Comparison of ENCODE assay signal across 10 mouse cellular contexts in genomic region chr7:76650984-76651383, GRCm38 (mm10).
"Had no signal": no experiment of that assay in that cellular context is flagged by ENCODE, and none has a peak within 500 bp of the region (broad histone marks: within the 10 kb centered on the region; RNA-seq: fewer than 3 reads in every experiment).

No protein-coding gene starts in this region.

- H3K4me3 ChIP-seq: hindbrain, embryonic 15.5 days; kidney, embryonic 15.5 days; limb, embryonic 10.5 days; liver, embryonic 12.5 days; midbrain, embryonic 13.5 days had no signal

- H3K9ac ChIP-seq: hindbrain, embryonic 15.5 days; kidney, embryonic 15.5 days; liver, embryonic 12.5 days; midbrain, embryonic 13.5 days had no signal

- H3K9me3 ChIP-seq: hindbrain, embryonic 15.5 days; kidney, embryonic 15.5 days; limb, embryonic 10.5 days; liver, embryonic 12.5 days; midbrain, embryonic 13.5 days had no signal

- DNase-seq: kidney, adult 18-20 months; kidney, postnatal 14 days; right cerebral cortex, postnatal 25 days; thymus, adult 2 months; thymus, postnatal 25 days had no signal

- H3K36me3 ChIP-seq: hindbrain, embryonic 15.5 days; kidney, embryonic 15.5 days; limb, embryonic 10.5 days; liver, embryonic 12.5 days; midbrain, embryonic 13.5 days had no signal

- H3K4me1 ChIP-seq: hindbrain, embryonic 15.5 days; kidney, embryonic 15.5 days; limb, embryonic 10.5 days; liver, embryonic 12.5 days; midbrain, embryonic 13.5 days had no signal

- ATAC-seq: liver, embryonic 12.5 days; midbrain, embryonic 13.5 days had no signal

- H3K27me3 ChIP-seq: hindbrain, embryonic 15.5 days; kidney, embryonic 15.5 days; liver, embryonic 12.5 days; midbrain, embryonic 13.5 days had no signal

- H3K27ac ChIP-seq: hindbrain, embryonic 15.5 days; kidney, embryonic 15.5 days; limb, embryonic 10.5 days; liver, embryonic 12.5 days; midbrain, embryonic 13.5 days had no signal

- H3K4me2 ChIP-seq: hindbrain, embryonic 15.5 days; kidney, embryonic 15.5 days; liver, embryonic 12.5 days; midbrain, embryonic 13.5 days had no signal
